Mouse (Mus musculus) brown adipose tissue, adult 24 weeks (tissue): ENCODE measurements around the gene Napsa. TPM values are rescaled to one million over a fixed set of nuclear protein-coding genes. Genes with fewer than 3 reads are reported as not detected.

Experiments used
- H3K27ac ChIP-seq: fragments of 200-500 bp; replicated peaks from 2 replicates; pipeline ENCODE4 v1.5.1; 2012; ENCODE audit warnings: low read depth, mild to moderate bottlenecking, low read length
- H3K4me1 ChIP-seq: fragments of 200-500 bp; 2 replicates; pipeline ENCODE4 v1.6.1; 2012; ENCODE audit warnings: low read length, mixed read lengths; ENCODE audit not compliant: control insufficient read depth, insufficient read depth, insufficient read length
- H3K4me3 ChIP-seq: fragments of 200-500 bp; 2 replicates; pipeline ENCODE4 v1.5.1; 2012; ENCODE audit warnings: low read depth, mild to moderate bottlenecking, low read length, moderate library complexity; ENCODE audit not compliant: insufficient read depth
- polyA plus RNA-seq: library from polyadenylated mRNA; stranded (reverse); fragments of >200 nt; gene quantifications from 2 replicates; pipeline ENCODE4 v1.2.4, GENCODE M21; 2012; ENCODE audit not compliant: missing spikeins, insufficient read depth, insufficient read length

The Napsa gene
- polyA plus RNA-seq, 1 experiment = not detected

GRCm38 (mm10) chr7:44606171-44606901, 34.2 kb downstream of the Napsa start:
- Histone ChIP-seq H3K4me1 (no peaks in the 10 kb centered on the region), H3K27ac (no peak overlapping the region), H3K4me3 (no peak overlapping the region)

DNA sequence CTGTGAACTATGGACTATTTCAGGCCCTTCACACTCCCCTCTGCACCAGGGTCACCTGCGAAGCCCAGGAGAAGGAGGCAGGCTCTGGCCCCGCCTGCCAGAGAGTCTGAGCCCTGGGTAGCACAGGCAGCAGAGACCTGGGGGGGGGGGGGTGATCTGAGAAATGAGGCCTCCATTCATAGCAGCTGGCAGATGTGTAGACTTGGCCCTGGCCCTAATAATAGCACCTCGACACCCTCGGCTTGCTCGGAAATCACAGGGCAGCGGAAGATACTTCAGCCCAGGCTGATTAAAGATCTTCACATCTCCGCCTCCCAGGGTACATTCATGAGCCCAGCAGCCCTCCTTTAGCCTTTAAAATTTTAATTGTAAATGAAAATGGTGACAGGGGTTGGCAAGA, 40.0 kb downstream of the Napsa start:
- Histone ChIP-seq H3K4me3 (no peak overlapping the region), H3K4me1 (no peaks in the 10 kb centered on the region), H3K27ac (no peak overlapping the region)

DNA sequence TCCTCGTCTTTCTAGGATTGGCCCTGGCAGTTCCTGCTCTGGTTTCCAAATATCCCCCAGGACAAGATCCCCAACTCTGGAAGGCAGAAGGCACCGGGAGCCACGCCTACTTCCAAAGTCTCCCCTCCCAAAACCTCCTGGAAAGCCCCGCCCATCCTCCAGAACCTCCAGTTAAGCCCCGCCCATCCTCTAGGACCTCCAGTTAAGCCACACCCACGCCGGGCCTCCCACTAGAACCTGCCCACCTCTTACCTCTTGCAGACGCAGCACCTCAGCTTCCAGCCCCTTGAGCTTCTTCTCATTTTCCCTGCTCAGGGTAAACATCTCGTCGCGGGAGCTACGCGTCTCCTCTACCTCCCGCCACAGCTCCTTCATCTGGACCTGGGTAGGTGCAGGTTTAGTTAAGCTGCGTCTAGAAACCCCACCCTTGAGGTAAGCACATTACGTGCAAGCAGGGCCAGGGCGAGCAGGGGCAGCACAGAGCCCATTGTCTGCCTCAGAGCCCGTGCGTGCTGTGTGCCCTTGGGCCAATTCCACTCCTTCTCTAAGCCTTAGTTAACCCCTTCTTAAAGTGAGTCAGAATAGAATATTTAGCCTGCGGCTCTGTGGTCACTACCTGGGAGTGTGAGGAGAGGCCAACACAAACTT, 42.0 kb downstream of the Napsa start:
- H3K4me1 ChIP-seq = no peaks in the 10 kb centered on the region
- H3K4me3 ChIP-seq = no peak overlapping the region
- no peak overlapping the region for H3K27ac ChIP-seq

GRCm38 (mm10) chr7:44615309-44615708, 43.1 kb downstream of the Napsa start:
- no peaks in the 10 kb centered on the region for H3K4me1 ChIP-seq
- no peak overlapping the region for H3K4me3 ChIP-seq

GRCm38 (mm10) chr7:44615987-44616386, 43.8 kb downstream of the Napsa start:
- Histone ChIP-seq H3K27ac (no peak overlapping the region), H3K4me3 (no peak overlapping the region), H3K4me1 (no peaks in the 10 kb centered on the region)

More at GRCm38 (mm10) chr7:44615309-44615708, 43.1 kb downstream of the Napsa start:
- no peak overlapping the region for H3K27ac ChIP-seq

- H3K27ac ChIP-seq = no peak overlapping the region
Measured at GRCm38 (mm10) chr7:44617059-44617458, 44.9 kb downstream of the Napsa start.

GRCm38 (mm10) chr7:44623714-44624542, 51.7 kb downstream of the Napsa start:
- Histone ChIP-seq H3K27ac (no peak overlapping the region), H3K4me3 (no peak overlapping the region), H3K4me1 (no peaks in the 10 kb centered on the region)

More at GRCm38 (mm10) chr7:44617059-44617458, 44.9 kb downstream of the Napsa start:
- no peaks in the 10 kb centered on the region for H3K4me1 ChIP-seq
- H3K4me3 ChIP-seq = no peak overlapping the region

DNA sequence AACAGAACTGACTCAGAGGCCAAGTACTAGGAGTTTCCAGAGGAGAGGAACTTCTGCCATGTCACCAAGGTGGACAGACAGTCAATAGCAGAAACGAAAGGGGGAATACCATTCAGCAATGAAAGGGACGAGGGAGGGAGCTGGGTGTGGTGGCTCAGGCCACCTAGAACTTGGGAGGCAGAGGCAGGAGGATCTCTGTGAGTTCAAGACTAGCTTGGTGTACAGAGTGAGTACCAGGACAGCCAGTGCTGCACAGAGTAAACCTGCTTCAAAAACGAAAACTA, 52.3 kb downstream of the Napsa start:
- H3K27ac ChIP-seq = no peak overlapping the region
- H3K4me3 ChIP-seq = no peak overlapping the region
- H3K4me1 ChIP-seq = no peaks in the 10 kb centered on the region

- H3K4me3 ChIP-seq = no peak overlapping the region
- H3K4me1 ChIP-seq = no peaks in the 10 kb centered on the region
- no peak overlapping the region for H3K27ac ChIP-seq
Measured at GRCm38 (mm10) chr7:44624828-44625227, 52.6 kb downstream of the Napsa start.

GRCm38 (mm10) chr7:44625241-44626067, 53.3 kb downstream of the Napsa start:
- Histone ChIP-seq H3K4me3 (no peak overlapping the region), H3K27ac (no peak overlapping the region), H3K4me1 (no peaks in the 10 kb centered on the region)

DNA sequence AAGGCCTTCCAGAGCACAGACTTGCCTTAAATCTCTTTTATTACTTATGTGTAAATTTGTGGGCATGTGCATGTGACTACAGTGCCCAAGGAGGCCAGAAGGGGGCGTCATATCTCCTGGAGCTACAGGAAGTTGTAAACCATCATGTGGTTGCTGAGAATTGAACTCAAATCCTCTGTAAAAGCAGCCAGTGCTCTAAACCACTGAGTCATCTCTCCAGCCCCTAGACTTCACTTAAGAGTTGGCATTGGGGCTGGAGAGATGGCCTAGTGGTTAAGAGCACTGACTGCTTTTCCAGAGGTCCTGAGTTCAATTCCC, 53.8 kb downstream of the Napsa start:
- no peak overlapping the region for H3K4me3 ChIP-seq

DNA sequence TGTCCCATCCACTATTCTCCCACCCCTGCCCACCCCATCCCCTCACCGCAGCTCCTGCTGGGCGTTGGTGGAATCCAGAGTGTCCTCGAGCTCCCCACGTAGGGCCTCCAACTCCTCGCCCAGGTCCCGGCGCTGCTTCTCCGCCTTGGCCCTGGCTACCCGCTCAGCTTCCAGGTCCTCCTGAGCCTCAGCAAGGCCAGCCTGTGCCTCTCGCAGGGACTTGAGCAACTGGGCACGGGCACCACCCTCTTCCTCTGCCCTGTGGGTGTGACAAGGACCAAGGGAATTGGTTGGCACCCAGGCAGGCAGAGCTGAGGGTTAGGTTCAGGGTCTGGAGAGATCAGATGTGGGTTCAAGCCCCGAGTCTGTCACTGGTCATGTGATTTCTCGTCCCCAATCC, 54.8 kb downstream of the Napsa start:
- H3K4me3 ChIP-seq = no peak overlapping the region
- H3K27ac ChIP-seq = no peak overlapping the region
- no peaks in the 10 kb centered on the region for H3K4me1 ChIP-seq

More for the DNA sequence above, 53.8 kb downstream of the Napsa start:
- no peaks in the 10 kb centered on the region for H3K4me1 ChIP-seq
- no peak overlapping the region for H3K27ac ChIP-seq

GRCm38 (mm10) chr7:44628402-44629034, 56.3 kb downstream of the Napsa start:
- Histone ChIP-seq H3K4me1 (no peaks in the 10 kb centered on the region), H3K27ac (no peak overlapping the region), H3K4me3 (no peak overlapping the region)

DNA sequence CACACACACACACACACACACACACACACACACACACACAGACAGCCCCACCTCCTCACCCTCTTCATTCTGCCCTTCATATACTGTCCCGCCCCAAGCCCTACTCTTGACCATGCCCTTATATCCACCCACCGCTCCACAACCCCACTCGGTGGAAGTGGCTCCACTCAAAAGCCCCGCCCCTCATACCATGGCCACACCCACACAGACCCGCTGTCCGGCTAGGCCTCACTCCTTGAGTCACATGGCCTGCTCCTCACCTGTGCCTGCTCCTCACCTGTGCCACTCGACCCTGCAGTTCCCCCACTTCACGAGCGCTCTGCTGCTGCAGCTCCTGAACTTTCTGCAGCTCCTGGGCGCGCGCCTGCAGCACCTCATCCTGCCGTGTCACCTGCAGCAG, 58.3 kb downstream of the Napsa start:
- H3K4me3 ChIP-seq = no peak overlapping the region
- H3K4me1 ChIP-seq = no peaks in the 10 kb centered on the region
- no peak overlapping the region for H3K27ac ChIP-seq
